Mouse (Mus musculus): ENCODE results near the gene Usp18.
A peak's percentile ranks its signal among the peaks of the same experiment; 100 is the strongest.

Gene Usp18

GRCm38 (mm10) chr6:121226043-121226442 lies 19.7 kb upstream of the Usp18 start:
- DNase-seq = no peak

GRCm38 (mm10) chr6:121226744-121227143 lies 19.0 kb upstream of the Usp18 start:
- DNase-seq = no peak

GRCm38 (mm10) chr6:121228421-121228820 lies 17.3 kb upstream of the Usp18 start:
- no peak for DNase-seq

- no peak for DNase-seq
Measured at GRCm38 (mm10) chr6:121232652-121233051, 13.1 kb upstream of the Usp18 start.

GRCm38 (mm10) chr6:121236386-121236785 lies 9.3 kb upstream of the Usp18 start:
- no peak for DNase-seq

GRCm38 (mm10) chr6:121238209-121238608 lies 7.5 kb upstream of the Usp18 start:
- DNase-seq = no peak

GRCm38 (mm10) chr6:121241780-121242179 lies 3.9 kb upstream of the Usp18 start:
- no peak for DNase-seq

GRCm38 (mm10) chr6:121243161-121243560 lies 2.5 kb upstream of the Usp18 start:
- DNase-seq = no peak

- DNase-seq = no peak
Measured at GRCm38 (mm10) chr6:121246037-121246361, 293 bp downstream of the Usp18 start.

GRCm38 (mm10) chr6:121250406-121250805 lies 4.7 kb downstream of the Usp18 start:
- no peak for DNase-seq

- no peak for DNase-seq
Measured at GRCm38 (mm10) chr6:121251256-121251655, 5.5 kb downstream of the Usp18 start.

GRCm38 (mm10) chr6:121260548-121260947 lies 14.8 kb downstream of the Usp18 start:
- DNase-seq = peak; percentile 78

- DNase-seq = no peak
Measured at GRCm38 (mm10) chr6:121261233-121261632, 15.5 kb downstream of the Usp18 start.

GRCm38 (mm10) chr6:121262004-121262403 lies 16.3 kb downstream of the Usp18 start:
- no peak for DNase-seq

GRCm38 (mm10) chr6:121262496-121262895 lies 16.8 kb downstream of the Usp18 start:
- DNase-seq = no peak

GRCm38 (mm10) chr6:121270156-121270555 lies 24.4 kb downstream of the Usp18 start:
- no peak for DNase-seq

GRCm38 (mm10) chr6:121271707-121272074 lies 26.0 kb downstream of the Usp18 start:
- DNase-seq = no peak

- peak; percentile 89 for DNase-seq
Measured at GRCm38 (mm10) chr6:121272075-121272800, 26.5 kb downstream of the Usp18 start.

GRCm38 (mm10) chr6:121274356-121274755 lies 28.6 kb downstream of the Usp18 start:
- peak; percentile 75 for DNase-seq

- DNase-seq = no peak
Measured at GRCm38 (mm10) chr6:121284132-121284531, 38.4 kb downstream of the Usp18 start.

- no peak for DNase-seq
Measured at GRCm38 (mm10) chr6:121299317-121299716, 53.6 kb downstream of the Usp18 start.

- DNase-seq = peak; percentile 83
Measured at GRCm38 (mm10) chr6:121299954-121300353, 54.2 kb downstream of the Usp18 start, which contains the start of gene Slc6a13. Gene Slc6a13 (plus strand): TSS chr6:121300227.

GRCm38 (mm10) chr6:121300504-121300903 lies 54.8 kb downstream of the Usp18 start:
- DNase-seq = no peak

- no peak for DNase-seq
Measured at GRCm38 (mm10) chr6:121303466-121304220, 57.9 kb downstream of the Usp18 start.
